Mouse (Mus musculus): ENCODE measurements at regions not wholly inside any gene's neighbourhood (a gene's known extent, or its start where the extent isn't known, plus 50 kb on each side); places are given as distances from the start of the nearest gene placed in this dataset.

DNA sequence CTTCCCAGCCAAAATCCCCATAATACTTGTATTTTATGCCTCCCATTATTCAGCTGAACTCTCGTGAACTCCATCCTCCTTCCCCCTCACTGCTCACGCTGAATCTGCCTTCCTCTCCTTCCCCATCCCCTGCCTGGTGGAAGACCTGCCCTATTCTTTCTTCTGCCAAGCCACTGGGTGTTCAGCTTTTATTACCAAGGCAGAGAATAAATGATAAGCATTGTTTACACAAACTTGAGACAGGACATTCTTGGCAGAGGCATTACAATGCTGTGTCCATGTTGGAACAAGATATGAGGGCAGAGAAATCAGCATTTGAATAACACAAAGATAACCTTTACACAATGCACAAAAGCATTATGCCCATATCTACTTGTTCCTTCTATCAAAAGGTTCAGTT, 80.2 kb downstream of the Dhrs2 start:
- Histone ChIP-seq H3K9ac (replicated peaks; ENCODE audit: low read length) (no peak overlapping the region), H3K4me3 (ENCODE audit: low read length) (no peak overlapping the region), H3K27ac (no peak overlapping the region), H3K9me3 (ENCODE audit: low read length) (no peaks in the 10 kb centered on the region), H3K4me1 (ENCODE audit: insufficient read depth, low read length) (no peaks in the 10 kb centered on the region), H3K4me2 (ENCODE audit: low read depth, low read length) (no peak overlapping the region), H3K36me3 (ENCODE audit: insufficient read depth, low read length) (no peaks in the 10 kb centered on the region), H3K27me3 (ENCODE audit: insufficient read depth, low read length) (no peaks in the 10 kb centered on the region)
- ATAC-seq (no peak), DNase-seq (ENCODE audit: low spot score) (no peak)
- TF ChIP-seq CTCF (IDR thresholded peaks at IDR 0.05; ENCODE audit: low read depth): no peak
- 28% methylated on average over 2 of the region's 2 CpGs for WGBS

DNA sequence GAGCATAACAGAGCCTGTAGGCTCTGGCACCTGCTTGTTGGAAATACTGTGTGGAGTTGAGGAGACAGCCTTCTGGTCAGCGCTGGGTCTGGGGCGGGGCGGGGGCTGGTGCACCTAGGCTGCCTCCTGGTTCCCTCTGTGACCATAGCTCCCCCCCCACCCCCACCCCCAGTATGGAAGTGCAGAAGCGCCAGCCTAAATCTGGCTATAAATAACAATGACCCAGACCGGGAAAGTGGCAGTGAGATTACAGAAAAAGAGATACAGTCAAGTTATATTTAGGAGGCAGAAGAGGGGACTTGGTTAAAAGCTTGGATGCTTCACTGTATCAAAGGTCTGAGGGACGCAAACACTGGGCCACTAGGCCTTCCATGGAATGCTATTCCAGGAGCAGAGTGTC, 91.8 kb downstream of the Dhrs2 start:
- TF ChIP-seq CTCF (IDR thresholded peaks at IDR 0.05; ENCODE audit: low read depth): no peak
- no peak for ATAC-seq
- WGBS: 83% methylated on average over 6 of the region's 6 CpGs
- Histone ChIP-seq H3K9me3 (ENCODE audit: low read length) (no peaks in the 10 kb centered on the region), H3K4me2 (ENCODE audit: low read depth, low read length) (no peak overlapping the region), H3K9ac (replicated peaks; ENCODE audit: low read length) (no peak overlapping the region), H3K27ac (no peak overlapping the region), H3K27me3 (ENCODE audit: insufficient read depth, low read length) (no peaks in the 10 kb centered on the region), H3K36me3 (ENCODE audit: insufficient read depth, low read length) (no peaks in the 10 kb centered on the region), H3K4me3 (ENCODE audit: low read length) (no peak overlapping the region), H3K4me1 (ENCODE audit: insufficient read depth, low read length) (no peaks in the 10 kb centered on the region)
- no peak for DNase-seq (ENCODE audit: low spot score)

DNA sequence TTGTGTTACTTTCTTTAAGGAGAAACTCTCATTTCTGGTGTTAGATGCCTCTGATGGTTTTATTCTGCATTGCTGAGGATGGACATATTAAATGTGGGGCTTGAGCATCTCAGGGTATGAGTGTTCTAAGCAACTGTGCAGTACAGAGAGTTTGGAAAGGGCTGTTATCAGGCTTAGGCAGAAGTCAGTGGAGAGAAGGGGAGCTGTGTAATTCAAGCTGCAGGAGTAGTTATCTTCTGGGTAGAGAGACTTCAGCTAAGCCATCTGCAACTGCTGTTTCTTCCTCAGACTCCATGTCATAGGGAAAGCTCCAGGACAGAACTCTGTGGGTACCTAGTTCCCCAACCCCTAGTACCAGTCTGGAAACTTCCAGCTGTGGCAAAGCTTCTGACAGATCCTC, 102.1 kb downstream of the Dhrs2 start:
- Histone ChIP-seq H3K4me2 (ENCODE audit: low read depth, low read length) (no peak overlapping the region), H3K4me3 (ENCODE audit: low read length) (no peak overlapping the region), H3K9me3 (ENCODE audit: low read length) (no peaks in the 10 kb centered on the region), H3K27ac (no peak overlapping the region), H3K27me3 (ENCODE audit: insufficient read depth, low read length) (no peaks in the 10 kb centered on the region), H3K4me1 (ENCODE audit: insufficient read depth, low read length) (no peaks in the 10 kb centered on the region), H3K36me3 (ENCODE audit: insufficient read depth, low read length) (no peaks in the 10 kb centered on the region), H3K9ac (replicated peaks; ENCODE audit: low read length) (no peak overlapping the region)
- ATAC-seq: no peak
- no peak for DNase-seq (ENCODE audit: low spot score)
- no peak for TF ChIP-seq CTCF (IDR thresholded peaks at IDR 0.05; ENCODE audit: low read depth)

DNA sequence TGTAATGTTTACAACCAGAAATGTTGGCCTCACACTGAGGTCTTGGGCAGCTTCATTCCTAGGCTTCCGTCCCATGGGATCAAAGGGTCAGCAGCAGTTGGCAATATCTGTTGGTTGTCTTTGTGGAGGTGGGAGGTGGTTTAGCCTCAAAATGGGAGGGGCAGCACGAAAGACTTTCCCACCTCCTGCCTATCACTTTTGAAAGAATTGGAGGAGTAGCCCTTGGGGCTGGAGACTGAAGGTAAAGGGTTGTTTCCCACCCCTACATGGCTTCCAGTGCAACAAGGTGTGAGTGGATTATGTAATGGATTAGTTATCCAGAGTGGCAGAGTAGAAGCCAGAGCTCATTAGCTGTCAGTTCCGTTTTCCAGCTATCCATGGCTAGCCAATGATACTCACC, 102.5 kb downstream of the Dhrs2 start:
- DNase-seq (ENCODE audit: low spot score): no peak
- Histone ChIP-seq H3K9ac (replicated peaks; ENCODE audit: low read length) (no peak overlapping the region), H3K4me1 (ENCODE audit: insufficient read depth, low read length) (no peaks in the 10 kb centered on the region), H3K27me3 (ENCODE audit: insufficient read depth, low read length) (no peaks in the 10 kb centered on the region), H3K9me3 (ENCODE audit: low read length) (no peaks in the 10 kb centered on the region), H3K27ac (no peak overlapping the region), H3K36me3 (ENCODE audit: insufficient read depth, low read length) (no peaks in the 10 kb centered on the region), H3K4me2 (ENCODE audit: low read depth, low read length) (no peak overlapping the region), H3K4me3 (ENCODE audit: low read length) (no peak overlapping the region)
- no peak for TF ChIP-seq CTCF (IDR thresholded peaks at IDR 0.05; ENCODE audit: low read depth)
- no peak for ATAC-seq
- 57% methylated on average over 3 of the region's 3 CpGs for WGBS

DNA sequence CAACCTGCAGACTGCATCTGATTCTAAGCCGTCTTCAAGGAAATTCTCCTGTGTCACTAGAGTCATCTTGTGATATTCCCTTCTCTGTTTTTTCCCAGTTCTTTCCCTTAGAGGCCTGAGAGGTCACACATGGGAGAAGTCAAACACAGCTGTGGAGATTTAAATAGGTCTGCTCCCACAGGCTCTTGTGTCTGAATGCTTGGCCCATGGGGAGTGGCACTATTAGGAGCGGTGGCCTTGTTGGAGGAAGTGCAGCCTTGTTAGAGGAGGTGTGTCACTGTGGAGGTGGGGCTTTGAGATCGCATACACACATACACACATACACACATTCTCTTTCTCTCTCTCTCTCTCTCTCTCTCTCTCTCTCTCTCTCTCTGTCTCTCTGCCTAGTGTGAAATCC, 112.0 kb downstream of the Dhrs2 start:
- Histone ChIP-seq H3K4me2 (ENCODE audit: low read depth, low read length) (no peak overlapping the region), H3K9ac (replicated peaks; ENCODE audit: low read length) (no peak overlapping the region), H3K27ac (no peak overlapping the region), H3K4me1 (ENCODE audit: insufficient read depth, low read length) (no peaks in the 10 kb centered on the region; the same call in 1 of the 2 replicates), H3K9me3 (ENCODE audit: low read length) (no peaks in the 10 kb centered on the region), H3K36me3 (ENCODE audit: insufficient read depth, low read length) (no peaks in the 10 kb centered on the region), H3K4me3 (ENCODE audit: low read length) (no peak overlapping the region), H3K27me3 (ENCODE audit: insufficient read depth, low read length) (no peaks in the 10 kb centered on the region)
- ATAC-seq (no peak), DNase-seq (ENCODE audit: low spot score) (no peak)
- TF ChIP-seq CTCF (IDR thresholded peaks at IDR 0.05; ENCODE audit: low read depth): no peak
- WGBS: 60% methylated on average over 3 of the region's 3 CpGs

DNA sequence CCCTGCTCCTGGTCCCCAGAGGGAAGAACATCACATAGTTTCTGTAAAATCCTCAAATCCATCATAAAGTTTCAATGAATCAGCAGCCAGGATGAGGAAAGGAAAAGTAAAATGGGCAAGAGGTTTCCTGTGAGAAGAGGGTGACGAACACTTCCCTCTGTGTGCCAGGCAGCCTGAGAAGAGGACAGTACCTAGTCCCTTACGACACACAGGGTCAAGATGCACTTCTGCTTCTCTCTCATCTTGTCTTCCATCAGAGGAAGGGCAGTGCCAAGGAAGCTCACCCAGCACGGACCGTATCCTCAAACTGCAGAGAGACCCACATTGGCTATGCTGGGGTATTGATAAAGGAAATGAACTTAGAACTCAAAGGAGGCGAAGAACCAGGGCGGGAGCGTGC, 112.5 kb downstream of the Dhrs2 start:
- no peak for TF ChIP-seq CTCF (IDR thresholded peaks at IDR 0.05; ENCODE audit: low read depth)
- 95% methylated on average over 7 of the region's 7 CpGs for WGBS

DNA sequence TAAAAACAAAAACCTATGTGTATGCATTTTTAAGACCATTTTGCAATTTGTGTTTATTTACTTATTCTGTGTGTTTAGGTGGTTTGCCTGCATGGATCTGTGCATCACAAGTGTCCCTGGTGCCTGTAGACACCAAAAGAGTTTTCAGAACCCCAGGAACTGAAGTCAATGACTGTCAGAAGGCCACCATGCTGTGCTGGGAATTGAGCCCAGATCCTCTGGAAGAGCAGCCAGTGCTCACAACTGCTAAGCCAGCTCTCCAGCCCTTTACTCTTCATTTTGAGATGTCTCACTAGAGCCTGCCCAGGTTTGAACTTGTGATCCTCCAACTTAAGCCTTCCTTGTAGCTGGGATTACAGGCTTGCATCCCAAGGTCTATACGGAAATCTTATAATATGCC, 113.8 kb downstream of the Dhrs2 start:
- ATAC-seq (no peak), DNase-seq (ENCODE audit: low spot score) (peak; percentile 27)
- H3K36me3 ChIP-seq (ENCODE audit: insufficient read depth, low read length): no peaks in the 10 kb centered on the region
- 93% methylated on average over 1 of the region's 1 CpGs for WGBS
- no peak for TF ChIP-seq CTCF (IDR thresholded peaks at IDR 0.05; ENCODE audit: low read depth)
- H3K27ac ChIP-seq: 0 out of 2 replicates have a peak overlapping the region, but pooled peaks have one; percentile 20
- no peak overlapping the region for H3K4me2 ChIP-seq (ENCODE audit: low read depth, low read length)
- H3K9ac ChIP-seq (replicated peaks; ENCODE audit: low read length): no peak overlapping the region
- no peak overlapping the region for H3K4me3 ChIP-seq (ENCODE audit: low read length)
- no peaks in the 10 kb centered on the region for H3K27me3 ChIP-seq (ENCODE audit: insufficient read depth, low read length)
- H3K9me3 ChIP-seq (ENCODE audit: low read length): no peaks in the 10 kb centered on the region
- no peaks in the 10 kb centered on the region; the same call in 1 of the 2 replicates for H3K4me1 ChIP-seq (ENCODE audit: insufficient read depth, low read length)

More for the DNA sequence above, 112.5 kb downstream of the Dhrs2 start:
- H3K9ac ChIP-seq (replicated peaks; ENCODE audit: low read length): no peak overlapping the region
- H3K9me3 ChIP-seq (ENCODE audit: low read length): no peaks in the 10 kb centered on the region
- no peaks in the 10 kb centered on the region for H3K27me3 ChIP-seq (ENCODE audit: insufficient read depth, low read length)
- H3K4me3 ChIP-seq (ENCODE audit: low read length): no peak overlapping the region
- no peak for ATAC-seq
- H3K27ac ChIP-seq: no peak overlapping the region
- no peaks in the 10 kb centered on the region; the same call in 1 of the 2 replicates for H3K4me1 ChIP-seq (ENCODE audit: insufficient read depth, low read length)
- DNase-seq (ENCODE audit: low spot score): no peak
- H3K4me2 ChIP-seq (ENCODE audit: low read depth, low read length): no peak overlapping the region
- H3K36me3 ChIP-seq (ENCODE audit: insufficient read depth, low read length): no peaks in the 10 kb centered on the region

All from hindbrain, postnatal 0 days (tissue).